Mouse (Mus musculus) neutrophil, adult 65 days (primary cell): Measurements from ENCODE around the gene Drosha. TPM values are rescaled to one million over a fixed set of nuclear protein-coding genes. Genes with fewer than 3 reads are reported as not detected.

Experiments
- total RNA-seq: library from RNA; stranded (reverse); gene quantifications from 2 replicates; pipeline ENCODE4 v1.2.4, GENCODE M21; 2023

The Drosha gene
- total RNA-seq = 7.2 and 8.7 TPM in 2 replicates

GRCm38 (mm10) chr15:12824197-12824952 is at the start of gene Drosha, which contains the start of gene 6030458C11Rik:
Drosha (plus strand) TSS chr15:12824815.
6030458C11Rik (minus strand) TSS chr15:12824649.

Other genes with a start within 250 kb of the Drosha start
- gene Pdzd2, start 84.9 kb upstream of the Drosha start, total RNA-seq = 0.41 and 0.57 TPM in 2 replicates
- gene 6030458C11Rik, start 166 bp upstream of the Drosha start, total RNA-seq = 3.4 and 4.4 TPM in 2 replicates